Mouse (Mus musculus): ENCODE data around the gene Fndc5. TPM values are rescaled to one million over a fixed set of nuclear protein-coding genes. Genes with fewer than 3 reads are reported as not detected.

The Fndc5 gene
- polyA plus RNA-seq, 1 experiment from 2014 or later = 2.0 TPM

- Histone ChIP-seq H3K36me3 (ENCODE audit: control insufficient read depth, insufficient read depth, low read length) (no peaks in the 10 kb centered on the region), H3K9ac (ENCODE audit: low read length) (no peak overlapping the region), H3K4me1 (replicated peaks; ENCODE audit: control insufficient read depth, insufficient read depth) (peaks cover 6% of the 10 kb centered on the region; the same call in 1 of the 2 replicates), H3K4me3 (ENCODE audit: low read depth, low read length) (no peak overlapping the region), H3K9me3 (ENCODE audit: control insufficient read depth, low read length) (no peaks in the 10 kb centered on the region), H3K4me2 (replicated peaks; ENCODE audit: low read depth) (no peak overlapping the region), H3K27me3 (ENCODE audit: control insufficient read depth, insufficient read depth, low read length) (no peaks in the 10 kb centered on the region), H3K27ac (replicated peaks) (no peak overlapping the region)
- no peak for ATAC-seq (ENCODE audit: low FRiP score, low TSS enrichment)
- 79% methylated on average over 4 of the region's 4 CpGs for WGBS
- TF ChIP-seq EP300 (optimal IDR thresholded peaks at IDR 0.05) = no peak
- TF ChIP-seq CTCF (IDR thresholded peaks at IDR 0.05; ENCODE audit: low read depth) = no peak
- no peak for DNase-seq (ENCODE audit: low spot score)
These were observed 4.0 kb downstream of the Fndc5 start for GRCm38 (mm10) chr4:129140808-129141207.

GRCm38 (mm10) chr4:129141560-129142438 is 5.0 kb downstream of the Fndc5 start:
- no peak for TF ChIP-seq CTCF (IDR thresholded peaks at IDR 0.05; ENCODE audit: low read depth)
- TF ChIP-seq EP300 (optimal IDR thresholded peaks at IDR 0.05) = no peak
- WGBS = 66% methylated on average over 17 of the region's 17 CpGs
- H3K27ac ChIP-seq (replicated peaks) = no peak overlapping the region; the same call in 1 of the 2 replicates

DNA sequence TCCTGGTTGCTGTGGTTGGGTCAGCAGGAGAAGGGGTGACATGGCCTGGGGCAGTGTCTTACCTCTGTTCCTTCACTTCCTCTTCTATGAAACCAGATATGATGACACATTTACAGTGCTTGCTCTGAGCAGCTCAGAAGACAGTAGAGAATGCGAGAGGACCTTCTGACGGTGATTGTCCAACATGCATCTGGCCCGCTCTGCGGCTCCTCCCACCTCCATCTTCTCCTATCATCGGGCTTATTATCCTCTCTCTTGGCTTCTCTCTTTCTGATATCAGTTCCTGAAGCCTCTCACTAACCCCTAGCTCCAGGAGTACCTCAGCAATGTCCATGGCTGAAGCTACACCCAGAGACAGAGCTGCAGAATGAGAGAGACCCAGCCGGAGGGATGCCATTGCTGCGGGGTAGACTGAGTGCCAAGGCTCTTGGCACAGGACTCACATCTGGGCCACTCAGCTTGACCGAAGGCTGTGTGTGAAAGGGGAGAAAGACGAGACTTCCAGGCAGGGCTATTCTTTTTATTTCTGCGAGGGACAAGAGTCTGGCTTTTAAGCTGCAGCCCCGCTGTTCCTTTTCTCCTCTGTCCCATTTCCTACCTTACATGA is 5.7 kb downstream of the Fndc5 start:
- no peak overlapping the region for H3K4me2 ChIP-seq (replicated peaks; ENCODE audit: low read depth)
- peaks cover 6% of the 10 kb centered on the region; the same call in 1 of the 2 replicates for H3K4me1 ChIP-seq (replicated peaks; ENCODE audit: control insufficient read depth, insufficient read depth)
- no peaks in the 10 kb centered on the region for H3K27me3 ChIP-seq (ENCODE audit: control insufficient read depth, insufficient read depth, low read length)
- ATAC-seq (ENCODE audit: low FRiP score, low TSS enrichment) (no peak), DNase-seq (ENCODE audit: low spot score) (no peak)
- H3K36me3 ChIP-seq (ENCODE audit: control insufficient read depth, insufficient read depth, low read length) = no peaks in the 10 kb centered on the region
- H3K27ac ChIP-seq (replicated peaks) = no peak overlapping the region
- H3K9ac ChIP-seq (ENCODE audit: low read length) = no peak overlapping the region
- TF ChIP-seq CTCF (IDR thresholded peaks at IDR 0.05; ENCODE audit: low read depth) = no peak
- TF ChIP-seq EP300 (optimal IDR thresholded peaks at IDR 0.05) = no peak
- H3K9me3 ChIP-seq (ENCODE audit: control insufficient read depth, low read length) = no peaks in the 10 kb centered on the region
- no peak overlapping the region for H3K4me3 ChIP-seq (ENCODE audit: low read depth, low read length)
- WGBS = 81% methylated on average over 11 of the region's 11 CpGs

More at GRCm38 (mm10) chr4:129141560-129142438, 5.0 kb downstream of the Fndc5 start:
- no peaks in the 10 kb centered on the region for H3K27me3 ChIP-seq (ENCODE audit: control insufficient read depth, insufficient read depth, low read length)
- H3K4me3 ChIP-seq (ENCODE audit: low read depth, low read length) = no peak overlapping the region
- H3K36me3 ChIP-seq (ENCODE audit: control insufficient read depth, insufficient read depth, low read length) = no peaks in the 10 kb centered on the region
- H3K4me1 ChIP-seq (replicated peaks; ENCODE audit: control insufficient read depth, insufficient read depth) = peaks cover 6% of the 10 kb centered on the region; the same call in 1 of the 2 replicates
- H3K4me2 ChIP-seq (replicated peaks; ENCODE audit: low read depth) = no peak overlapping the region
- no peak for DNase-seq (ENCODE audit: low spot score)
- no peak overlapping the region for H3K9ac ChIP-seq (ENCODE audit: low read length)
- H3K9me3 ChIP-seq (ENCODE audit: control insufficient read depth, low read length) = no peaks in the 10 kb centered on the region
- ATAC-seq (ENCODE audit: low FRiP score, low TSS enrichment) = no peak

DNA sequence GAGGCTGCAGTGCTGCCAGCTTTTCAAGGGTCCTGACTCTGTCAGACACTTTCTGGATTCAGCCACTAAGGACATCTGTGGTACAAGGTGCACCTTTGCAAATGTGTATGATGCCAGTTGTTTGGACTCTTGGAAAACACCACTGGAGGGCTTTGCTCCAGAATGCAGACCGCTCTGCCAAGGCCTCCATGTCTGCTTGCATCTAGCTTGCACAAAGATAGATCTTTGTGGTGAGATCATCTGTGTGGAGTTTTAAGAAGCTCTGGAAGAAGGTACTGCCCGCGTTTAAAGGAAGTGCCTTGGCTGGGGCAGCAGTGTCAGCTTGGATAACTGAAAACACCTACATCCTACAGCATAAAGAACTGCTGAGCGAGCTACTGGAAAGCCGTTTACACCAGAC is 6.7 kb downstream of the Fndc5 start:
- no peak overlapping the region for H3K27ac ChIP-seq (replicated peaks)
- H3K4me2 ChIP-seq (replicated peaks; ENCODE audit: low read depth) = no peak overlapping the region
- H3K36me3 ChIP-seq (ENCODE audit: control insufficient read depth, insufficient read depth, low read length) = no peaks in the 10 kb centered on the region
- DNase-seq (ENCODE audit: low spot score) = no peak
- H3K4me3 ChIP-seq (ENCODE audit: low read depth, low read length) = no peak overlapping the region
- WGBS = 78% methylated on average over 5 of the region's 5 CpGs
- H3K4me1 ChIP-seq (replicated peaks; ENCODE audit: control insufficient read depth, insufficient read depth) = peaks cover 6% of the 10 kb centered on the region; the same call in 1 of the 2 replicates
- H3K9ac ChIP-seq (ENCODE audit: low read length) = no peak overlapping the region
- no peak for ATAC-seq (ENCODE audit: low FRiP score, low TSS enrichment)
- TF ChIP-seq CTCF (IDR thresholded peaks at IDR 0.05; ENCODE audit: low read depth) (no peak), EP300 (optimal IDR thresholded peaks at IDR 0.05) (no peak)
- H3K27me3 ChIP-seq (ENCODE audit: control insufficient read depth, insufficient read depth, low read length) = no peaks in the 10 kb centered on the region
- H3K9me3 ChIP-seq (ENCODE audit: control insufficient read depth, low read length) = no peaks in the 10 kb centered on the region

- 45% methylated on average over 16 of the region's 16 CpGs for WGBS
These were observed 7.9 kb downstream of the Fndc5 start for GRCm38 (mm10) chr4:129144401-129145367.

More at GRCm38 (mm10) chr4:129144401-129145367, 7.9 kb downstream of the Fndc5 start:
- TF ChIP-seq EP300 (optimal IDR thresholded peaks at IDR 0.05) (no peak), CTCF (IDR thresholded peaks at IDR 0.05; ENCODE audit: low read depth) (no peak)
- no peaks in the 10 kb centered on the region for H3K9me3 ChIP-seq (ENCODE audit: control insufficient read depth, low read length)
- ATAC-seq (ENCODE audit: low FRiP score, low TSS enrichment) (peak; percentile 64; the same call in 1 of the 2 replicates), DNase-seq (ENCODE audit: low spot score) (no peak)
- H3K4me3 ChIP-seq (ENCODE audit: low read depth, low read length) = no peak overlapping the region
- no peaks in the 10 kb centered on the region for H3K36me3 ChIP-seq (ENCODE audit: control insufficient read depth, insufficient read depth, low read length)
- peaks cover 6% of the 10 kb centered on the region; the same call in 1 of the 2 replicates for H3K4me1 ChIP-seq (replicated peaks; ENCODE audit: control insufficient read depth, insufficient read depth)
- peak overlapping the region; percentile 46 for H3K27ac ChIP-seq (replicated peaks)
- H3K27me3 ChIP-seq (ENCODE audit: control insufficient read depth, insufficient read depth, low read length) = no peaks in the 10 kb centered on the region
- H3K9ac ChIP-seq (ENCODE audit: low read length) = no peak overlapping the region
- H3K4me2 ChIP-seq (replicated peaks; ENCODE audit: low read depth) = no peak overlapping the region

Measured in stomach, postnatal 0 days (tissue).